Mouse (Mus musculus) midbrain, embryonic 13.5 days (tissue): ENCODE results near the gene Apof. TPM values are rescaled to one million over a fixed set of nuclear protein-coding genes. Genes with fewer than 3 reads are reported as not detected.

Experiments used
- ATAC-seq: fragments of 200-750 bp; cut with Nextera tagmentation; 2 replicates; pipeline ENCODE4 v1.8.0; 2017; ENCODE audit warnings: mild to moderate bottlenecking, moderate TSS enrichment, moderate library complexity
- H3K27ac ChIP-seq: fragments of 300-500 bp; sonication (generic); 2 replicates; pipeline ENCODE4 v1.5.1; 2015; ENCODE audit warnings: inconsistent platforms, mild to moderate bottlenecking, moderate library complexity
- H3K27me3 ChIP-seq: fragments of 300-500 bp; sonication (generic); 2 replicates; pipeline ENCODE4 v1.6.1; 2015; ENCODE audit warnings: mild to moderate bottlenecking, inconsistent platforms
- H3K36me3 ChIP-seq: fragments of 300-500 bp; sonication (generic); 2 replicates; pipeline ENCODE4 v1.6.1; 2015; ENCODE audit warnings: mild to moderate bottlenecking, inconsistent platforms
- H3K4me1 ChIP-seq: fragments of 300-500 bp; sonication (generic); replicated peaks from 2 replicates; pipeline ENCODE4 v1.6.1; 2015; ENCODE audit warnings: inconsistent platforms
- H3K4me2 ChIP-seq: fragments of 300-500 bp; sonication (generic); replicated peaks from 2 replicates; pipeline ENCODE4 v1.6.1; 2015; ENCODE audit warnings: moderate library complexity, mild to moderate bottlenecking, inconsistent platforms
- H3K4me3 ChIP-seq: fragments of 300-500 bp; sonication (generic); replicated peaks from 2 replicates; pipeline ENCODE4 v1.5.1; 2015; ENCODE audit warnings: mild to moderate bottlenecking, inconsistent platforms
- H3K9ac ChIP-seq: fragments of 300-500 bp; sonication (generic); replicated peaks from 2 replicates; pipeline ENCODE4 v1.6.1; 2015; ENCODE audit warnings: mild to moderate bottlenecking, inconsistent platforms
- H3K9me3 ChIP-seq: fragments of 300-500 bp; sonication (generic); 2 replicates; pipeline ENCODE4 v1.6.1; 2016; ENCODE audit warnings: mild to moderate bottlenecking, inconsistent platforms
- WGBS: fragments of 180-500 bp; shearing (Covaris S2); methylation state at CpG from one replicate; pipeline ENCODE4 v1.1.7; 2015; 5-methylcytosine and 5-hydroxymethylcytosine counted together
- polyA plus RNA-seq: library from polyadenylated mRNA; unstranded; fragments of >200 nt; fragmentation: Nextera tagmentation; extraction: Ambion mirVana; gene quantifications from 2 replicates; pipeline ENCODE4 v1.2.1, GENCODE M21; 2015

The Apof gene
- not detected in 2 replicates for polyA plus RNA-seq

- H3K4me2 ChIP-seq = no peak within 1 kb of the TSS
- no peak within 1 kb of the TSS for H3K9ac ChIP-seq
- peaks cover 7% of the 10 kb centered on the region; the same call in 1 of the 2 replicates for H3K4me1 ChIP-seq
- H3K36me3 ChIP-seq = no peaks in the 10 kb centered on the region
- WGBS = 87% methylated on average over 6 of the region's 6 CpGs
- H3K4me3 ChIP-seq = no peak within 1 kb of the TSS
- no peaks in the 10 kb centered on the region for H3K9me3 ChIP-seq
- 0 out of 2 replicates have a peak, but pooled peaks cover 7% of the 10 kb centered on the region for H3K27me3 ChIP-seq
- ATAC-seq = no peak
- no peak within 1 kb of the TSS for H3K27ac ChIP-seq
Measured at GRCm38 (mm10) chr10:128268371-128268770, at the start of gene Apof. TSS of gene Apof (plus strand) at chr10:128268671.

GRCm38 (mm10) chr10:128221533-128222286 is 46.8 kb upstream of the Apof start:
- WGBS = 69% methylated on average over 16 of the region's 16 CpGs

GRCm38 (mm10) chr10:128225064-128225463 is 43.4 kb upstream of the Apof start:
- peaks cover 13% of the 10 kb centered on the region for H3K4me1 ChIP-seq
- peaks cover 3% of the 10 kb centered on the region; the same call in 1 of the 2 replicates for H3K27me3 ChIP-seq
- WGBS = 42% methylated on average over 5 of the region's 5 CpGs
- no peaks in the 10 kb centered on the region for H3K36me3 ChIP-seq
- H3K4me3 ChIP-seq = no peak overlapping the region
- no peak for ATAC-seq
- H3K9ac ChIP-seq = 0 out of 2 replicates have a peak overlapping the region, but pooled peaks have one; percentile 4
- no peak overlapping the region for H3K4me2 ChIP-seq
- H3K27ac ChIP-seq = no peak overlapping the region
- H3K9me3 ChIP-seq = no peaks in the 10 kb centered on the region

More at GRCm38 (mm10) chr10:128221533-128222286, 46.8 kb upstream of the Apof start:
- Histone ChIP-seq H3K27ac (no peak overlapping the region), H3K36me3 (no peaks in the 10 kb centered on the region), H3K9ac (no peak overlapping the region), H3K27me3 (peaks cover 3% of the 10 kb centered on the region; the same call in 1 of the 2 replicates), H3K4me3 (no peak overlapping the region), H3K4me1 (peaks cover 13% of the 10 kb centered on the region), H3K9me3 (no peaks in the 10 kb centered on the region), H3K4me2 (no peak overlapping the region)
- ATAC-seq = no peak

GRCm38 (mm10) chr10:128225538-128225937 is 42.9 kb upstream of the Apof start, which contains the start of gene Mip:
TSS of gene Mip (plus strand) at chr10:128225838.
- 29% methylated on average over 4 of the region's 4 CpGs for WGBS

GRCm38 (mm10) chr10:128227592-128227991 is 40.9 kb upstream of the Apof start:
- no peaks in the 10 kb centered on the region for H3K36me3 ChIP-seq
- 84% methylated on average over 9 of the region's 9 CpGs for WGBS

More at GRCm38 (mm10) chr10:128225538-128225937, 42.9 kb upstream of the Apof start, which contains the start of gene Mip:
- H3K4me2 ChIP-seq = no peak within 1 kb of the TSS
- H3K9me3 ChIP-seq = no peaks in the 10 kb centered on the region
- no peak within 1 kb of the TSS for H3K4me3 ChIP-seq
- H3K4me1 ChIP-seq = peaks cover 13% of the 10 kb centered on the region
- peak within 1 kb of the TSS; percentile 4; the same call in 1 of the 2 replicates for H3K9ac ChIP-seq
- ATAC-seq = no peak
- H3K27me3 ChIP-seq = peaks cover 3% of the 10 kb centered on the region; the same call in 1 of the 2 replicates
- H3K27ac ChIP-seq = no peak within 1 kb of the TSS
- H3K36me3 ChIP-seq = no peaks in the 10 kb centered on the region

GRCm38 (mm10) chr10:128228009-128228408 is 40.5 kb upstream of the Apof start:
- WGBS = 93% methylated on average over 8 of the region's 8 CpGs
- no peak overlapping the region for H3K27ac ChIP-seq
- no peaks in the 10 kb centered on the region for H3K27me3 ChIP-seq
- H3K4me1 ChIP-seq = peaks cover 25% of the 10 kb centered on the region
- no peak overlapping the region for H3K4me2 ChIP-seq
- H3K9me3 ChIP-seq = no peaks in the 10 kb centered on the region
- H3K36me3 ChIP-seq = no peaks in the 10 kb centered on the region
- no peak overlapping the region for H3K9ac ChIP-seq
- ATAC-seq = no peak
- no peak overlapping the region for H3K4me3 ChIP-seq

More at GRCm38 (mm10) chr10:128227592-128227991, 40.9 kb upstream of the Apof start:
- no peaks in the 10 kb centered on the region for H3K27me3 ChIP-seq
- H3K9me3 ChIP-seq = no peaks in the 10 kb centered on the region
- no peak overlapping the region for H3K9ac ChIP-seq
- no peak overlapping the region for H3K27ac ChIP-seq
- no peak overlapping the region for H3K4me3 ChIP-seq
- peaks cover 21% of the 10 kb centered on the region for H3K4me1 ChIP-seq
- H3K4me2 ChIP-seq = no peak overlapping the region
- ATAC-seq = no peak

GRCm38 (mm10) chr10:128230582-128230981 is 37.9 kb upstream of the Apof start:
- 81% methylated on average over 12 of the region's 12 CpGs for WGBS
- Histone ChIP-seq H3K9ac (no peak overlapping the region), H3K4me1 (peaks cover 18% of the 10 kb centered on the region), H3K9me3 (no peaks in the 10 kb centered on the region), H3K4me3 (no peak overlapping the region), H3K4me2 (no peak overlapping the region), H3K36me3 (no peaks in the 10 kb centered on the region), H3K27me3 (no peaks in the 10 kb centered on the region), H3K27ac (no peak overlapping the region)
- ATAC-seq = no peak

GRCm38 (mm10) chr10:128231146-128231545 is 37.3 kb upstream of the Apof start:
- H3K27ac ChIP-seq = no peak overlapping the region
- 23% methylated on average over 5 of the region's 5 CpGs for WGBS
- H3K9me3 ChIP-seq = no peaks in the 10 kb centered on the region
- ATAC-seq = no peak
- H3K27me3 ChIP-seq = no peaks in the 10 kb centered on the region
- H3K4me2 ChIP-seq = peak overlapping the region; percentile 70
- no peaks in the 10 kb centered on the region for H3K36me3 ChIP-seq
- 0 out of 2 replicates have a peak overlapping the region, but pooled peaks have one; percentile 48 for H3K9ac ChIP-seq
- peak overlapping the region; percentile 68 for H3K4me3 ChIP-seq
- peaks cover 13% of the 10 kb centered on the region for H3K4me1 ChIP-seq

- Histone ChIP-seq H3K4me2 (peak within 1 kb of the TSS; percentile 70), H3K4me3 (peak within 1 kb of the TSS; percentile 68), H3K9ac (peak within 1 kb of the TSS; percentile 82), H3K27ac (peak within 1 kb of the TSS; percentile 92), H3K4me1 (peaks cover 13% of the 10 kb centered on the region), H3K36me3 (no peaks in the 10 kb centered on the region), H3K9me3 (no peaks in the 10 kb centered on the region), H3K27me3 (no peaks in the 10 kb centered on the region)
- ATAC-seq = peak; percentile 93
- under 1% methylated on average over 55 of the region's 58 CpGs for WGBS
Measured at GRCm38 (mm10) chr10:128231697-128232419, 36.6 kb upstream of the Apof start, which contains the start of gene Timeless. TSS of gene Timeless (plus strand) at chr10:128232065.

GRCm38 (mm10) chr10:128232420-128232985 is 36.0 kb upstream of the Apof start:
- Histone ChIP-seq H3K9me3 (no peaks in the 10 kb centered on the region), H3K27me3 (no peaks in the 10 kb centered on the region), H3K9ac (peak overlapping the region; percentile 82), H3K4me3 (peak overlapping the region; percentile 68), H3K4me1 (peaks cover 13% of the 10 kb centered on the region), H3K4me2 (peak overlapping the region; percentile 70), H3K36me3 (no peaks in the 10 kb centered on the region), H3K27ac (peak overlapping the region; percentile 92)
- peak; percentile 31 for ATAC-seq
- WGBS = under 1% methylated on average over 14 of the region's 14 CpGs

GRCm38 (mm10) chr10:128236321-128236720 is 32.1 kb upstream of the Apof start:
- 43% methylated on average over 4 of the region's 4 CpGs for WGBS
- H3K9ac ChIP-seq = no peak overlapping the region
- ATAC-seq = no peak

More at GRCm38 (mm10) chr10:128236321-128236720, 32.1 kb upstream of the Apof start:
- Histone ChIP-seq H3K9me3 (no peaks in the 10 kb centered on the region), H3K36me3 (peaks cover 15% of the 10 kb centered on the region), H3K4me2 (no peak overlapping the region), H3K27me3 (no peaks in the 10 kb centered on the region), H3K27ac (no peak overlapping the region), H3K4me1 (peaks cover 16% of the 10 kb centered on the region), H3K4me3 (no peak overlapping the region)
